Mouse (Mus musculus) urinary bladder, adult 2 months (tissue): ENCODE results near the gene B4galt7. TPM values are rescaled to one million over a fixed set of nuclear protein-coding genes. Genes with fewer than 3 reads are reported as not detected.
"Not testable (repeated sequence)": the region's sequence is repeated elsewhere in the genome, so short reads cannot be mapped to it uniquely, and the experiment has no call there.

ENCODE experiments used
- DNase-seq: peaks from one replicate; pipeline ENCODE4 v3.0.0; 2022; ENCODE audit warnings: low spot score
- polyA plus RNA-seq: library from polyadenylated mRNA; depleted of rRNA; stranded (reverse); fragments of >200 nt; gene quantifications from 2 replicates; pipeline ENCODE4 v1.2.3, GENCODE M21; 2012

The B4galt7 gene
- polyA plus RNA-seq, 1 experiment, result 22.1 TPM

DNA sequence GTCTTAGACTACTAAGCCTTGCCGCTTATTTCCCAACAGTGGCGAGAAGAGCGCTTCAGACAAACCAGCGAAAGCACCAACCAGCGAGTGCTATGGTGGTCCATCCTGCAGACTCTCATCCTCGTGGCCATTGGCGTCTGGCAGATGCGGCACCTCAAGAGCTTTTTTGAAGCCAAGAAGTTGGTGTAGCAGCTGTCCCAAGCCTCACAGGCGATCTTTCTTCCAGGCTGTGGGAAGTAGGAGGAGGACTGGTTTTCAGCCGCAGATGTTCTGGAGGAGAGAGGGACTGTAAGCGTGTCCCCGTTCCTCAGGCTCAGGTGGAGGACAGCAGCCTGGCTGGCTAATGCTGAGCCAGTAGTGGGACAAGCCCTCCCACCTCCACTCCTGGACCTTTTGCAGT, 2.9 kb upstream of the B4galt7 start:
- DNase-seq, result no peak

- no peak for DNase-seq
These were observed 961 bp downstream of the B4galt7 start for GRCm38 (mm10) chr13:55600657-55601056.

GRCm38 (mm10) chr13:55601611-55602010, 1.9 kb downstream of the B4galt7 start:
- peak; percentile 60 for DNase-seq

DNA sequence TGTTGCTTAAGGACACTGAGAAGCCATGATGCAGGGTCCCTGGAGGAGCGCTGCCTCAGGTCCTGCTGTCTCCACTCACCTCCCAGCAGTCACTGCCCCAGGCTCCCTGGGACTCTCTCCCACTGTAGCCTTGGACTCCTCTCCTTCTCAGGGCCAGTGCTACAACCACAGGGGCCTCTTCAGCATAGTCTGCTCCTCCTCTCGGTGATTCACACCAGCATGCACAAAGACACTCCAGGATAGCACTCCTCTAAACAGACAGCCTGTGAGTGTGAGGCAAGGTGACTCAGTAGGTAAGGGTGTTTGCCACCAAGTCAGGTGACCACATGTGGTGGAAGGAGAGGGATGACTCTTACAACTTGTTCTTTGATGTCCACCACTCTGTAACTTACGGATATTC, 4.9 kb downstream of the B4galt7 start:
- no peak for DNase-seq

- DNase-seq, result no peak
These were observed 7.4 kb downstream of the B4galt7 start for GRCm38 (mm10) chr13:55606899-55607623.

- DNase-seq, result no peak
These were observed 7.9 kb downstream of the B4galt7 start for GRCm38 (mm10) chr13:55607624-55608006.

- DNase-seq, result no peak
These were observed 12.3 kb downstream of the B4galt7 start for GRCm38 (mm10) chr13:55611996-55612395.

- DNase-seq, result no peak
These were observed 13.8 kb downstream of the B4galt7 start for GRCm38 (mm10) chr13:55613471-55613870.

GRCm38 (mm10) chr13:55619328-55619727, 19.6 kb downstream of the B4galt7 start:
- DNase-seq, result no peak

GRCm38 (mm10) chr13:55620275-55620674, 20.6 kb downstream of the B4galt7 start:
- DNase-seq, result no peak

- not testable (repeated sequence) for DNase-seq
These were observed 22.5 kb downstream of the B4galt7 start for GRCm38 (mm10) chr13:55622156-55622648.

DNA sequence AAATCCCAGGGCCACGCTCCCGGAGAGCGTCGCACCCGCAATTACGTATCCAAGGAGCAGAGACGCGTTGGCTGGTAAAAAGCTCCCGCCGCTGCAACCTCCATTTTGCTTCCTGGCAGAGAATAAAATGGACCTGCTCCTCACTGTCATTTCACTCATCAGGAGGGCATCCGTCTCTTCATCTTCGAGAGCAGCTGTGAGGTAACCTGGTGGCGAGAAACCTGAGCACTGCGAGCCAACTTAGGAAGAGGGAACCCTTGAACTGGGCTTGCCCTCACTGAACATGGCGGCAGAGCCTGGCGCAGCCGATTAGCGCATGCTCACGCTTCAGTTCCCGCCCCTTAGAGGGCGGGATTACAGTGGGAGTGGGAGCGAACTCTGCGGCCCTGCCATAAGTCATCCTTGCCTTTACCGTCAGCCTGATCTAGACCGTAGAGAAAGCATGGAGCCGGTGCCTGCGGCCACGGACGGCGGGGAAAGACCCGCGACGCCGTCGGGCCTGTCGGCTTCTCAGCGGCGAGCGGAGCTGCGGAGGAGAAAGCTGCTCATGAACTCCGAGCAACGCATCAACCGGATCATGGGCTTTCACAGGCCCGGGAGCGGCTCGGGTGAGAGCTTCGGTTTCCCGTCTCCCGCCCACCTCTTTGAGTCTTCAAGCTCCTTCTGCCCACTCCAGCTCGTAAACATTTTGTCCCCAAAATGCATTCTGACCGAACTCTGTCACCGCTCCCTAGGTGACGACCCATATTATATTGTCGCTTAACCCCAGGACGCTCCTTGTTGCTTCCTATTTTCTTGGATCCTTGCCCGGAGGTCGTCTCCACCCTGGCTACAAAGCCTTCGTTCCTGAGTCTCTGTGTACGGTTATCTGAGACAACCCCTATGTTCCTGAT, 23.2 kb downstream of the B4galt7 start, which contains the start of gene Caml:
Gene Caml, plus strand, starts transcription at position 357 of the 893 bp plus-strand sequence.
- DNase-seq, result peak; percentile 75

- peak; percentile 84 for DNase-seq
These were observed 35.0 kb downstream of the B4galt7 start, which contains the start of gene Ddx46 for GRCm38 (mm10) chr13:55634639-55635127. Gene Ddx46 (plus strand): TSS chr13:55635027.

DNA sequence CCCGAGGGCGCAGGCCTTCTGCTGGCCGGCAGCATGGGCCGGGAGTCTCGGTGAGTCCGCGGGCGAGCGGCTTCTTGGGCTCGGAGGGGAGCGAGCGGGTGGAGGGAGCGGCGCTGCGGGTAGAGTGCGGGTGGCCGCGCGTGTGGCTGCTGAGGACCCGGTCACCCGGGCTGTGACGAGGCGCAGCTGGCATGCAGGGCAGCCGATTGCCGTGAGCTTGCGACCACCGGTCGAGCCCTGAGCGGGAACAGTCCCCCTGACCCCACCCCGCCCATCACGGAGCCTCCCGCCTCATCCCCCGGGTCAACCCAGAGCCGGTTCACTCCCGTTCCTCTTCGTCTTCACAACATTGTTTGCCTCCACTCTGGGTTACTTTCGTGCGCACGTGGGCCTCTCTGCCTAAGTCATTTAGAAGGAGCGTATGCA, 35.5 kb downstream of the B4galt7 start:
- DNase-seq, result no peak

DNA sequence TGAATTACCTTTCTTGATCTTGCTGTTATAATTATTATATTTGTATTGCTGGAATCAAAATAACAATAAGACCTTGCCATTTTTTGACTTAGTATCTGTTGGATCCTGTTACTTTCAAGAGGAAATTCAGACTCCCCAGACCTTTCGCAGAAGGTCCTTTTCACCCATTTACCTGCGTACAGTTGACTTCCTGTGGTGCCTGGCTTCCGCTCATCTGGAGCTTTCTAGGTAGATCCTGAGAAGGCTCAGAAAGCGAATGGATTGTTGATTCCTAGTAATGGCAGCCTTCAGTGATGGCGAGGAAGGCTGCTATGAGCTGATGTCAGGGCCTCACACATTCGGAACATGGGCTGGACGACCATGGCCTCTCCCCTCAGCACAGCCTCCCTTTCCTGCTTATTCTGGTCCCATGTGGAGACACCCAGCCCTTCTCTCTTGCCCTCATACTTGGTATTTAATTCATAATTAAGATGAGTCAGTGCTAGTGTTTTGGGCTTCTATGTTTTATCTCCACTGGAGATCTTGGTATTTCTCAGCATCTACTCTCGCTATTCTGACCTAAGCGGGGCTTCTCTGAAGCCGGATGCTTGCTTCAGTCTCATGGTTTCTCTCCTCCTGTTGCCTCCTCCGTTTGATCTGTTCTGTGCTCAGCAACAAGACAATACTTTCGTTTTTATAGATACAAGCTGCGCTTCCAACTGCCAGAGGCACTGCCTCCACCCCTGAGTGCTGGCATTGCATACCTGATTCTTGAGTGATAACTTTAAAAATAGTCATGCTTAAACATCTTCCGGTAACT, 36.7 kb downstream of the B4galt7 start:
- DNase-seq, result no peak

DNA sequence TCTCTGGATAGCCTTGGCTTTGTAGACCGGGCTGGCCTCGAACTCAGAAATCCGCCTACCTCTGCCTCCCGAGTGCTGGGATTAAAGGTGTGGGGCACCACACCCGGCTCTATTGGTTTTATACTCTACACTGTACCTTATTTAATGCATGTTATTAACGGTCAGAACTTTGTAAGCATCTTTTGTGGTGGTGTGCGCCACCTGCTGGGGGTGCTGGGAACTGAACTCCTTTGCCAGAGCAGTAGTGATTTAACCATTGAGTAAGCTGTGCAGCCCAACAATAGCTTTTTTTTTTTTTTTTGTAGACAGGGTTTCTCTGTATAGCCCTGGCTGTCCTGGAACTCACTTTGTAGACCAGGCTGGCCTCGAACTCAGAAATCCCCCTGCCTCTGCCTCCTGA, 40.8 kb downstream of the B4galt7 start:
- DNase-seq, result peak; percentile 55

DNA sequence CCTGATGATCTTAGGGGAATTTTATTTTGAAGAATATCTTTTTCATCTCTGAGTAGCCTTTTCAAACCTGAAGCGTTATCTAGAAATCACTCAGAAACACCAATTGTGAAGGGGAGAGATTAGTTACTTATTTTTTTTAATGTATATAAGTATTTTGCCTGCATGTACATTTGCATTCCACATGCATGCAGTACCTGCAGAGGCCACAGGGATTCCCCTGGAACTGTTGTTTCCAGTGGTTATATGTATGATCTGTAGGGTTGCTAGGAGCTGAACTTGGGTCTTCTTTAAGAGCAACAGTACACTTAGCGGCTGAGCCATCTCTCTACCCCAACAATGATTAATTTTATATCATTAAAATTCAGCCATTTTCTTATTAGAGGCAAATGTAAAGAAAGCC, 44.8 kb downstream of the B4galt7 start:
- DNase-seq, result no peak

GRCm38 (mm10) chr13:55650098-55650497, 50.4 kb downstream of the B4galt7 start:
- DNase-seq, result no peak

GRCm38 (mm10) chr13:55650980-55651379, 51.3 kb downstream of the B4galt7 start:
- DNase-seq, result no peak
